Mouse (Mus musculus): ENCODE data around the gene Tshz2. TPM values are rescaled to one million over a fixed set of nuclear protein-coding genes. Genes with fewer than 3 reads are reported as not detected.

Tshz2 gene
- polyA plus RNA-seq, 2 experiments: 0.43 to 1.5 TPM

GRCm38 (mm10) chr2:169919111-169919695, 286.4 kb downstream of the Tshz2 start:
- Histone ChIP-seq H3K9me3 (ENCODE audit: control insufficient read depth, low read length) (no peaks in the 10 kb centered on the region), H3K27me3 (ENCODE audit: control insufficient read depth, insufficient read depth, low read length) (no peaks in the 10 kb centered on the region), H3K4me1 (replicated peaks; ENCODE audit: control insufficient read depth in 2 of 2, insufficient read depth in 2 of 2, low read length in 1 of 2) (no peaks in the 10 kb centered on the region), H3K27ac (no peak overlapping the region), H3K4me2 (ENCODE audit: low read depth) (no peak overlapping the region), H3K36me3 (replicated peaks; ENCODE audit: control insufficient read depth, insufficient read depth, low read depth) (no peaks in the 10 kb centered on the region), H3K4me3 (ENCODE audit: insufficient read depth in 1 of 2, low read depth in 2 of 2, low read length in 2 of 2) (no peak overlapping the region), H3K9ac (replicated peaks) (no peak overlapping the region)
- no peak for TF ChIP-seq EP300 (IDR thresholded peaks at IDR 0.05; ENCODE audit: low read depth)
- no peak for TF ChIP-seq CTCF (IDR thresholded peaks at IDR 0.05; ENCODE audit: low read depth)
- 71% methylated on average over 3 of the region's 3 CpGs for WGBS (ENCODE audit: insufficient replicate concordance)
- DNase-seq (ENCODE audit: low read depth in 3 of 3, low spot score in 3 of 3) (no peak), ATAC-seq (ENCODE audit: insufficient read depth) (no peak)

- Histone ChIP-seq H3K36me3 (replicated peaks; ENCODE audit: control insufficient read depth, insufficient read depth, low read depth) (no peaks in the 10 kb centered on the region), H3K4me1 (replicated peaks; ENCODE audit: control insufficient read depth in 2 of 2, insufficient read depth in 2 of 2, low read length in 1 of 2) (no peaks in the 10 kb centered on the region), H3K4me3 (ENCODE audit: insufficient read depth in 1 of 2, low read depth in 2 of 2, low read length in 2 of 2) (no peak overlapping the region), H3K4me2 (ENCODE audit: low read depth) (no peak overlapping the region), H3K27ac (no peak overlapping the region), H3K27me3 (ENCODE audit: control insufficient read depth, insufficient read depth, low read length) (no peaks in the 10 kb centered on the region), H3K9me3 (ENCODE audit: control insufficient read depth, low read length) (no peaks in the 10 kb centered on the region), H3K9ac (replicated peaks) (no peak overlapping the region)
- TF ChIP-seq EP300 (IDR thresholded peaks at IDR 0.05; ENCODE audit: low read depth) (no peak), CTCF (IDR thresholded peaks at IDR 0.05; ENCODE audit: low read depth) (no peak)
- DNase-seq (ENCODE audit: low read depth in 3 of 3, low spot score in 3 of 3) (no peak), ATAC-seq (ENCODE audit: insufficient read depth) (no peak)
- WGBS (ENCODE audit: insufficient replicate concordance): 62% methylated on average over 8 of the region's 8 CpGs
Observed at GRCm38 (mm10) chr2:169924177-169924810, 291.5 kb downstream of the Tshz2 start.

GRCm38 (mm10) chr2:169925466-169925865, 292.7 kb downstream of the Tshz2 start:
- no peaks in the 10 kb centered on the region for H3K27me3 ChIP-seq (ENCODE audit: control insufficient read depth, insufficient read depth, low read length)
- no peak overlapping the region for H3K4me3 ChIP-seq (ENCODE audit: insufficient read depth in 1 of 2, low read depth in 2 of 2, low read length in 2 of 2)
- no peak for ATAC-seq (ENCODE audit: insufficient read depth)
- H3K4me1 ChIP-seq (replicated peaks; ENCODE audit: control insufficient read depth in 2 of 2, insufficient read depth in 2 of 2, low read length in 1 of 2): peaks cover 0 to 2% of the 10 kb centered on the region in 2 experiments; a peak in 1 of 4 replicates
- no peaks in the 10 kb centered on the region for H3K36me3 ChIP-seq (replicated peaks; ENCODE audit: control insufficient read depth, insufficient read depth, low read depth)
- TF ChIP-seq EP300 (IDR thresholded peaks at IDR 0.05; ENCODE audit: low read depth): no peak
- no peak for TF ChIP-seq CTCF (IDR thresholded peaks at IDR 0.05; ENCODE audit: low read depth)
- WGBS (ENCODE audit: insufficient replicate concordance): 55% methylated on average over 5 of the region's 5 CpGs
- H3K4me2 ChIP-seq (ENCODE audit: low read depth): no peak overlapping the region
- no peak overlapping the region for H3K9ac ChIP-seq (replicated peaks)
- DNase-seq (ENCODE audit: low read depth in 3 of 3, low spot score in 3 of 3): no peak
- no peaks in the 10 kb centered on the region for H3K9me3 ChIP-seq (ENCODE audit: control insufficient read depth, low read length)
- H3K27ac ChIP-seq: no peak overlapping the region

- H3K4me1 ChIP-seq (replicated peaks; ENCODE audit: control insufficient read depth in 2 of 2, insufficient read depth in 2 of 2, low read length in 1 of 2): peaks cover 0 to 2% of the 10 kb centered on the region in 2 experiments; a peak in 1 of 4 replicates
- no peaks in the 10 kb centered on the region for H3K9me3 ChIP-seq (ENCODE audit: control insufficient read depth, low read length)
- DNase-seq (ENCODE audit: low read depth in 3 of 3, low spot score in 3 of 3) (no peak), ATAC-seq (ENCODE audit: insufficient read depth) (no peak)
- H3K9ac ChIP-seq (replicated peaks): no peak overlapping the region
- no peak overlapping the region for H3K4me3 ChIP-seq (ENCODE audit: insufficient read depth in 1 of 2, low read depth in 2 of 2, low read length in 2 of 2)
- H3K36me3 ChIP-seq (replicated peaks; ENCODE audit: control insufficient read depth, insufficient read depth, low read depth): no peaks in the 10 kb centered on the region
- TF ChIP-seq EP300 (IDR thresholded peaks at IDR 0.05; ENCODE audit: low read depth): no peak
- no peak for TF ChIP-seq CTCF (IDR thresholded peaks at IDR 0.05; ENCODE audit: low read depth)
- 68% methylated on average over 11 of the region's 11 CpGs for WGBS (ENCODE audit: insufficient replicate concordance)
- no peak overlapping the region for H3K4me2 ChIP-seq (ENCODE audit: low read depth)
- H3K27me3 ChIP-seq (ENCODE audit: control insufficient read depth, insufficient read depth, low read length): no peaks in the 10 kb centered on the region
- H3K27ac ChIP-seq: no peak overlapping the region
Observed at GRCm38 (mm10) chr2:169926016-169926415, 293.2 kb downstream of the Tshz2 start.

GRCm38 (mm10) chr2:169927401-169927800, 294.6 kb downstream of the Tshz2 start:
- Histone ChIP-seq H3K4me1 (replicated peaks; ENCODE audit: control insufficient read depth in 2 of 2, insufficient read depth in 2 of 2, low read length in 1 of 2) (peaks cover 0 to 2% of the 10 kb centered on the region in 2 experiments; a peak in 1 of 4 replicates), H3K9ac (replicated peaks) (no peak overlapping the region), H3K36me3 (replicated peaks; ENCODE audit: control insufficient read depth, insufficient read depth, low read depth) (no peaks in the 10 kb centered on the region), H3K9me3 (ENCODE audit: control insufficient read depth, low read length) (no peaks in the 10 kb centered on the region), H3K4me2 (ENCODE audit: low read depth) (no peak overlapping the region), H3K4me3 (ENCODE audit: insufficient read depth in 1 of 2, low read depth in 2 of 2, low read length in 2 of 2) (no peak overlapping the region), H3K27ac (no peak overlapping the region), H3K27me3 (ENCODE audit: control insufficient read depth, insufficient read depth, low read length) (no peaks in the 10 kb centered on the region)
- DNase-seq (ENCODE audit: low read depth in 3 of 3, low spot score in 3 of 3) (no peak), ATAC-seq (ENCODE audit: insufficient read depth) (no peak)
- WGBS (ENCODE audit: insufficient replicate concordance): 66% methylated on average over 2 of the region's 2 CpGs
- TF ChIP-seq CTCF (IDR thresholded peaks at IDR 0.05; ENCODE audit: low read depth) (no peak), EP300 (IDR thresholded peaks at IDR 0.05; ENCODE audit: low read depth) (no peak)

Measured in liver, embryonic 14.5 days (tissue).